Mouse (Mus musculus) cortical plate, adult 2 months (tissue): ENCODE measurements around the gene Cngb1. TPM values are rescaled to one million over a fixed set of nuclear protein-coding genes. Genes with fewer than 3 reads are reported as not detected.
A peak's percentile ranks its signal among the peaks of the same experiment; 100 is the strongest.

Experiments used
- H3K27ac ChIP-seq: fragments of 200-500 bp; 2 replicates; pipeline ENCODE4 v1.5.1; 2012; ENCODE audit warnings: low read length, control low read depth, inconsistent platforms; ENCODE audit not compliant: insufficient read depth
- H3K4me1 ChIP-seq: fragments of 200-500 bp; 2 replicates; pipeline ENCODE4 v1.6.1; 2011; ENCODE audit warnings: low read length; ENCODE audit not compliant: control insufficient read depth, insufficient read depth
- H3K4me3 ChIP-seq: fragments of 200-500 bp; 2 replicates; pipeline ENCODE4 v1.5.1; 2011; ENCODE audit warnings: mild to moderate bottlenecking, low read length, control low read depth; ENCODE audit not compliant: insufficient read depth
- CTCF ChIP-seq: fragments of 200-500 bp; IDR thresholded peaks from 2 replicates; pipeline ENCODE4 v1.5.1; 2011; ENCODE audit warnings: mild to moderate bottlenecking, control low read depth, low read length; ENCODE audit not compliant: insufficient read depth; ENCODE audit errors: extremely low read depth
- POLR2A ChIP-seq: fragments of 200-500 bp; IDR thresholded peaks from 2 replicates; pipeline ENCODE4 v1.6.1; 2011; ENCODE audit warnings: mild to moderate bottlenecking, low read length, control low read depth; ENCODE audit not compliant: insufficient read depth; ENCODE audit errors: extremely low read depth
- polyA plus RNA-seq: library from polyadenylated mRNA; depleted of rRNA; stranded (reverse); fragments of >200 nt; gene quantifications from 2 replicates; pipeline ENCODE4 v1.2.3, GENCODE M21; 2012

Gene Cngb1
- polyA plus RNA-seq, 1 experiment: 0.06 TPM

GRCm38 (mm10) chr8:95227151-95227468 lies 79.3 kb downstream of the Cngb1 start:
- Histone ChIP-seq H3K4me1 (no peaks in the 10 kb centered on the region), H3K27ac (no peak overlapping the region), H3K4me3 (no peak overlapping the region)
- TF ChIP-seq CTCF (no peak), POLR2A (no peak)

GRCm38 (mm10) chr8:95226251-95227150 lies 79.9 kb downstream of the Cngb1 start:
- Histone ChIP-seq H3K27ac (peak overlapping the region; percentile 45), H3K4me1 (no peaks in the 10 kb centered on the region), H3K4me3 (no peak overlapping the region)
- TF ChIP-seq CTCF (no peak), POLR2A (no peak)

DNA sequence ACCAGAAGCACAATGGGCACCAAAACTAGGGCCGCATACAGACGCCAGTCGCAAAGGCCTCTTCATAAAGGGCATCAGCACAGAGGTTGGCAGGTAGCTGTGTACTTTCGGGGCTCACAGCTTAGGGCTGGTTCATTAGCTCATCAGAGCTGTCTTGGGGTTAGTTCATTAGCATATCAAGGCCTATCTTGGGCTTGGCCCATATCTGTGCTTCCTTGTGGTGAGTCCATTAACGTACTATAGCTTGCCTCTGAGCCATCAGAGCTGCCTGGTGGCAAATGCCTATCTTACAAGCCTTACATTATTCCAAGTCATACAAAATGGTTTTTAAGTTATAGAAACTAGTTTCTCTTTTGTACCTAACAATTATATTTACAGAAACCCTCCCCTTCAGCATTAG lies 82.4 kb downstream of the Cngb1 start:
- Histone ChIP-seq H3K27ac (no peak overlapping the region), H3K4me3 (no peak overlapping the region), H3K4me1 (no peaks in the 10 kb centered on the region)
- no peak for TF ChIP-seq CTCF
- no peak for TF ChIP-seq POLR2A

DNA sequence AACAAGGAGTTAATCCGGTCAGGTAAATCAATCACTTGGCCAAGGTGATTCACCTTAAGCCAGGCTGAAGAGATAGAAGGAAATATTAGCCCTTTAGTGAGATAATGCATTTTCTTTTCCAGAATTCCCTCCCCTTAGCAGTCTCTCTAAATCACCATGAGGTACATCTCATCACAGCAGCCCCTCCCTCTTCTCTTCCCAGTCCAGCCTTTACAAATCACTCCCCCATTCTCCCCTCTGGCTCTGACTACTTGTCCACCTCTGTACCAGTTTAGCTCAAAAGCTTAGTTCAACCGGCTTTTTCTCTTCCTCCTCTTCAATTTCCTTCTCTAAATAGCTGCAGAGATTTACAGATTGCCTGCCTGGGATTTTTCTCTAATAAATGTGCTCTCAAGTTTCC lies 85.3 kb downstream of the Cngb1 start:
- no peak overlapping the region for H3K4me3 ChIP-seq
- H3K27ac ChIP-seq: no peak overlapping the region
- TF ChIP-seq CTCF (no peak), POLR2A (no peak)
- no peaks in the 10 kb centered on the region for H3K4me1 ChIP-seq

- H3K4me3 ChIP-seq: no peak overlapping the region
- H3K4me1 ChIP-seq: no peaks in the 10 kb centered on the region
- H3K27ac ChIP-seq: no peak overlapping the region
- TF ChIP-seq POLR2A (no peak), CTCF (no peak)
Observed at GRCm38 (mm10) chr8:95220571-95220998, 85.8 kb downstream of the Cngb1 start.

DNA sequence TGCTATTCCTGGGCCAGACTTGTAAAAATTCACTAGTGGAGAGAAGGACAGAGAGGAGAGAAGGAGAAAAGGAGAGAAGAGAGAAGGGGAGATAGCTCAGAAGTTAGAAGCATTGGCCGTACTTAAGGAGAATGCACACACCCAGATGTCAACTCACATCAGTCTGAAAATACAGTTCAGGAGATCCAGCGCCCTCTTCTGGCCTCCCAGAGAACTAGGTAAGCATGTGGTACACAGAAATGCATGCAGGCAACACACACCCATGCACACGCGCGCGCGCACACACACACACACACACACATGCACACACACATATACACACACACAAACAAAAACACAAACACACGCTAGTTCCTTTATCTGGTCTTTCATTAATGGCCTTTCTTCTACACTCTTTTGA lies 86.8 kb downstream of the Cngb1 start:
- TF ChIP-seq CTCF (no peak), POLR2A (no peak)

DNA sequence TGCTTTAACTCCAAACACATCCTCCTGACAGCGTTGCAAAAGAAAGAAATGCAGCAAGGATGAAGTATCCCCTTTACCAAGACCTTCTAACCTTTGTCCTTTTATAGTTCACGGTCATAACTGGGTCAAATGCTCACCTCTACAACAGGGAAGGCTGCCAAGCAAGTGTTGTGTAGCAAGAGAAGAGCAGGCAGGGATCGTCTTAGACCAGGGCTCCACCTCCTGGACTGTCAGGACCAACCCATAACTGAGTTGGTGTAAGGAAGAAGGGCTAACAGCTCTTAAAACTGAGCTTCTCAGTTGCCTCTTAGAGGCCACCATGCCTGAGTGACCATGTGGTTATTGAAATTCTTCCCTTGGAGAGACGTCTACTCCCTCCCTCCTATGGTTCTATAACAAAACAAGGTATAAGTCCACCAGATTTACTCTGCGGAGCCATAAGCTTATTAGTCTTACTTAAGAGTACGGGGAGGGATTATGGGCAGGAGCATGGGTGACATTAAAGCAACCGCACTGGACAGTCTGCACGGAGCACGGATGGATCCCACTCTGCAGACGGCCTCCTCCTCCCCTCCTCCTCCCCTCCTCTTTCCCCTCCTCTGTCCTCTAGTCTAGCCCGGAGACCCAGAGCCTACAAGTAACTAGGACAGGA lies 90.5 kb downstream of the Cngb1 start:
- no peak for TF ChIP-seq POLR2A
- no peak for TF ChIP-seq CTCF
- H3K4me3 ChIP-seq: no peak overlapping the region
- H3K4me1 ChIP-seq: no peaks in the 10 kb centered on the region
- H3K27ac ChIP-seq: no peak overlapping the region

More for the DNA sequence above, 86.8 kb downstream of the Cngb1 start:
- Histone ChIP-seq H3K4me1 (no peaks in the 10 kb centered on the region), H3K27ac (no peak overlapping the region), H3K4me3 (no peak overlapping the region)

DNA sequence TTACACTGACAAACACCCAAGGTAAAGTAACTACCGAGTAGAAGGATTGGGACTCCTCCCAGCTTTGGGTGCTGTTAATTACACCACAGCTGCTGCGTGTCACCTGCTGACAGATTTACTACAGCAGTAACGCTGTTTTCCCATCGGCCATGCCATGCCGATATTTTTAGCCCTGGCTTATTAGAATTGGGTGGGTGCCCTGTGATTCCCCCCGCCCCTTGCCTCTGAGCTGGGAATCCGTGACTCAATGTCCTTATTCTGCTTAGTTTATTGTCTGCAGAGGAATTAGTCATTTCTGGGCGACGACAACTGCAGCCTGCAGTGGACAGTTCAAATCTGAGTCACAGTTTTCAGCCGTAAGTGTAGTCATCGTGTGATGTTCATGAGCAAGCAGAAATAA lies 96.5 kb downstream of the Cngb1 start:
- Histone ChIP-seq H3K4me1 (peaks cover 1% of the 10 kb centered on the region; the same call in 1 of the 2 replicates), H3K27ac (no peak overlapping the region), H3K4me3 (no peak overlapping the region)
- TF ChIP-seq POLR2A (no peak), CTCF (no peak)

GRCm38 (mm10) chr8:95205946-95206345 lies 100.4 kb downstream of the Cngb1 start:
- TF ChIP-seq POLR2A (no peak), CTCF (no peak)
- Histone ChIP-seq H3K4me3 (no peak overlapping the region), H3K4me1 (peaks cover 1% of the 10 kb centered on the region; the same call in 1 of the 2 replicates), H3K27ac (no peak overlapping the region)

- H3K27ac ChIP-seq: no peak overlapping the region
- no peak for TF ChIP-seq POLR2A
- TF ChIP-seq CTCF: peak; percentile 94
- H3K4me3 ChIP-seq: no peak overlapping the region
- H3K4me1 ChIP-seq: no peaks in the 10 kb centered on the region
Observed at GRCm38 (mm10) chr8:95204039-95204380, 102.4 kb downstream of the Cngb1 start.
